Mouse (Mus musculus): ENCODE results near the gene Grid1. TPM values are rescaled to one million over a fixed set of nuclear protein-coding genes. Genes with fewer than 3 reads are reported as not detected.

The Grid1 gene
- polyA plus RNA-seq, 1 experiment from 2014 or later: 0.61 TPM

GRCm38 (mm10) chr14:34921265-34921664, 101.4 kb downstream of the Grid1 start:
- no peaks in the 10 kb centered on the region for H3K36me3 ChIP-seq (ENCODE audit: control insufficient read depth, insufficient read depth, low read length)
- ATAC-seq (ENCODE audit: low FRiP score) (no peak; the same call in 1 of the 2 replicates), DNase-seq (ENCODE audit: low spot score, missing footprints) (no peak)
- no peak overlapping the region for H3K9ac ChIP-seq (ENCODE audit: low read length)
- no peak overlapping the region for H3K4me2 ChIP-seq
- H3K27ac ChIP-seq (ENCODE audit: low read depth, low read length): no peak overlapping the region
- WGBS: 88% methylated on average over 9 of the region's 9 CpGs
- H3K4me3 ChIP-seq (ENCODE audit: low read depth, low read length): no peak overlapping the region
- no peaks in the 10 kb centered on the region for H3K27me3 ChIP-seq (ENCODE audit: control insufficient read depth, insufficient read depth, low read length)
- no peaks in the 10 kb centered on the region for H3K9me3 ChIP-seq (ENCODE audit: control insufficient read depth, low read length)
- H3K4me1 ChIP-seq (ENCODE audit: control insufficient read depth, insufficient read depth, low read length): peaks cover 5% of the 10 kb centered on the region

GRCm38 (mm10) chr14:34925021-34925420, 105.1 kb downstream of the Grid1 start:
- no peak overlapping the region for H3K27ac ChIP-seq (ENCODE audit: low read depth, low read length)
- no peaks in the 10 kb centered on the region for H3K27me3 ChIP-seq (ENCODE audit: control insufficient read depth, insufficient read depth, low read length)
- DNase-seq (ENCODE audit: low spot score, missing footprints) (no peak), ATAC-seq (ENCODE audit: low FRiP score) (no peak)
- no peaks in the 10 kb centered on the region for H3K36me3 ChIP-seq (ENCODE audit: control insufficient read depth, insufficient read depth, low read length)
- H3K4me3 ChIP-seq (ENCODE audit: low read depth, low read length): no peak overlapping the region
- H3K4me1 ChIP-seq (ENCODE audit: control insufficient read depth, insufficient read depth, low read length): no peaks in the 10 kb centered on the region
- H3K9me3 ChIP-seq (ENCODE audit: control insufficient read depth, low read length): no peaks in the 10 kb centered on the region
- WGBS: 74% methylated on average over 5 of the region's 5 CpGs
- no peak overlapping the region for H3K4me2 ChIP-seq
- no peak overlapping the region for H3K9ac ChIP-seq (ENCODE audit: low read length)

- H3K4me3 ChIP-seq (ENCODE audit: low read depth, low read length): no peak overlapping the region
- no peaks in the 10 kb centered on the region for H3K27me3 ChIP-seq (ENCODE audit: control insufficient read depth, insufficient read depth, low read length)
- no peak overlapping the region for H3K27ac ChIP-seq (ENCODE audit: low read depth, low read length)
- no peaks in the 10 kb centered on the region for H3K9me3 ChIP-seq (ENCODE audit: control insufficient read depth, low read length)
- H3K9ac ChIP-seq (ENCODE audit: low read length): no peak overlapping the region
- H3K4me1 ChIP-seq (ENCODE audit: control insufficient read depth, insufficient read depth, low read length): no peaks in the 10 kb centered on the region
- H3K4me2 ChIP-seq: no peak overlapping the region
- WGBS: 86% methylated on average over 8 of the region's 8 CpGs
- DNase-seq (ENCODE audit: low spot score, missing footprints) (no peak), ATAC-seq (ENCODE audit: low FRiP score) (no peak)
- no peaks in the 10 kb centered on the region for H3K36me3 ChIP-seq (ENCODE audit: control insufficient read depth, insufficient read depth, low read length)
Observed at GRCm38 (mm10) chr14:34930040-34930719, 110.3 kb downstream of the Grid1 start.

- Histone ChIP-seq H3K36me3 (ENCODE audit: control insufficient read depth, insufficient read depth, low read length) (no peaks in the 10 kb centered on the region), H3K27me3 (ENCODE audit: control insufficient read depth, insufficient read depth, low read length) (no peaks in the 10 kb centered on the region), H3K27ac (ENCODE audit: low read depth, low read length) (no peak overlapping the region), H3K4me1 (ENCODE audit: control insufficient read depth, insufficient read depth, low read length) (no peaks in the 10 kb centered on the region), H3K9ac (ENCODE audit: low read length) (no peak overlapping the region), H3K9me3 (ENCODE audit: control insufficient read depth, low read length) (no peaks in the 10 kb centered on the region), H3K4me2 (no peak overlapping the region), H3K4me3 (ENCODE audit: low read depth, low read length) (no peak overlapping the region)
- peak; percentile 75 for ATAC-seq (ENCODE audit: low FRiP score)
- WGBS: 53% methylated on average over 4 of the region's 4 CpGs
- no peak for DNase-seq (ENCODE audit: low spot score, missing footprints)
Observed at GRCm38 (mm10) chr14:34933197-34933596, 113.3 kb downstream of the Grid1 start.

GRCm38 (mm10) chr14:34936192-34936770, 116.4 kb downstream of the Grid1 start:
- no peak overlapping the region for H3K27ac ChIP-seq (ENCODE audit: low read depth, low read length)
- H3K36me3 ChIP-seq (ENCODE audit: control insufficient read depth, insufficient read depth, low read length): no peaks in the 10 kb centered on the region
- no peak overlapping the region for H3K9ac ChIP-seq (ENCODE audit: low read length)
- DNase-seq (ENCODE audit: low spot score, missing footprints) (no peak), ATAC-seq (ENCODE audit: low FRiP score) (no peak)
- no peaks in the 10 kb centered on the region for H3K4me1 ChIP-seq (ENCODE audit: control insufficient read depth, insufficient read depth, low read length)
- H3K9me3 ChIP-seq (ENCODE audit: control insufficient read depth, low read length): no peaks in the 10 kb centered on the region
- 65% methylated on average over 13 of the region's 13 CpGs for WGBS
- H3K27me3 ChIP-seq (ENCODE audit: control insufficient read depth, insufficient read depth, low read length): no peaks in the 10 kb centered on the region
- H3K4me2 ChIP-seq: no peak overlapping the region
- H3K4me3 ChIP-seq (ENCODE audit: low read depth, low read length): no peak overlapping the region

- H3K27ac ChIP-seq (ENCODE audit: low read depth, low read length): no peak overlapping the region
- H3K9me3 ChIP-seq (ENCODE audit: control insufficient read depth, low read length): no peaks in the 10 kb centered on the region
- WGBS: 92% methylated on average over 14 of the region's 14 CpGs
- ATAC-seq (ENCODE audit: low FRiP score) (no peak), DNase-seq (ENCODE audit: low spot score, missing footprints) (no peak)
- no peaks in the 10 kb centered on the region for H3K36me3 ChIP-seq (ENCODE audit: control insufficient read depth, insufficient read depth, low read length)
- H3K9ac ChIP-seq (ENCODE audit: low read length): no peak overlapping the region
- no peaks in the 10 kb centered on the region for H3K4me1 ChIP-seq (ENCODE audit: control insufficient read depth, insufficient read depth, low read length)
- no peak overlapping the region for H3K4me3 ChIP-seq (ENCODE audit: low read depth, low read length)
- no peak overlapping the region for H3K4me2 ChIP-seq
- H3K27me3 ChIP-seq (ENCODE audit: control insufficient read depth, insufficient read depth, low read length): no peaks in the 10 kb centered on the region
Observed at GRCm38 (mm10) chr14:34944390-34944979, 124.6 kb downstream of the Grid1 start.

GRCm38 (mm10) chr14:34945471-34946313, 125.8 kb downstream of the Grid1 start:
- WGBS: 90% methylated on average over 17 of the region's 17 CpGs
- no peaks in the 10 kb centered on the region for H3K4me1 ChIP-seq (ENCODE audit: control insufficient read depth, insufficient read depth, low read length)
- 0 out of 2 replicates have a peak, but pooled peaks have one; percentile 24 for ATAC-seq (ENCODE audit: low FRiP score)

GRCm38 (mm10) chr14:34946314-34946583, 126.3 kb downstream of the Grid1 start:
- no peak overlapping the region for H3K9ac ChIP-seq (ENCODE audit: low read length)
- no peak for DNase-seq (ENCODE audit: low spot score, missing footprints)
- H3K4me3 ChIP-seq (ENCODE audit: low read depth, low read length): no peak overlapping the region
- no peaks in the 10 kb centered on the region for H3K9me3 ChIP-seq (ENCODE audit: control insufficient read depth, low read length)
- H3K36me3 ChIP-seq (ENCODE audit: control insufficient read depth, insufficient read depth, low read length): no peaks in the 10 kb centered on the region
- H3K4me1 ChIP-seq (ENCODE audit: control insufficient read depth, insufficient read depth, low read length): no peaks in the 10 kb centered on the region
- H3K27me3 ChIP-seq (ENCODE audit: control insufficient read depth, insufficient read depth, low read length): no peaks in the 10 kb centered on the region
- no peak overlapping the region for H3K27ac ChIP-seq (ENCODE audit: low read depth, low read length)
- no peak overlapping the region for H3K4me2 ChIP-seq
- ATAC-seq (ENCODE audit: low FRiP score): 0 out of 2 replicates have a peak, but pooled peaks have one; percentile 24
- 81% methylated on average over 2 of the region's 2 CpGs for WGBS

More at GRCm38 (mm10) chr14:34945471-34946313, 125.8 kb downstream of the Grid1 start:
- H3K4me2 ChIP-seq: no peak overlapping the region
- no peak for DNase-seq (ENCODE audit: low spot score, missing footprints)
- no peaks in the 10 kb centered on the region for H3K36me3 ChIP-seq (ENCODE audit: control insufficient read depth, insufficient read depth, low read length)
- no peak overlapping the region for H3K9ac ChIP-seq (ENCODE audit: low read length)
- H3K27ac ChIP-seq (ENCODE audit: low read depth, low read length): no peak overlapping the region
- no peaks in the 10 kb centered on the region for H3K9me3 ChIP-seq (ENCODE audit: control insufficient read depth, low read length)
- no peak overlapping the region for H3K4me3 ChIP-seq (ENCODE audit: low read depth, low read length)
- H3K27me3 ChIP-seq (ENCODE audit: control insufficient read depth, insufficient read depth, low read length): no peaks in the 10 kb centered on the region

GRCm38 (mm10) chr14:34948249-34948648, 128.3 kb downstream of the Grid1 start:
- no peak overlapping the region for H3K9ac ChIP-seq (ENCODE audit: low read length)
- 86% methylated on average over 6 of the region's 6 CpGs for WGBS
- H3K27ac ChIP-seq (ENCODE audit: low read depth, low read length): no peak overlapping the region
- H3K27me3 ChIP-seq (ENCODE audit: control insufficient read depth, insufficient read depth, low read length): no peaks in the 10 kb centered on the region
- no peak for DNase-seq (ENCODE audit: low spot score, missing footprints)
- no peaks in the 10 kb centered on the region for H3K36me3 ChIP-seq (ENCODE audit: control insufficient read depth, insufficient read depth, low read length)
- H3K4me3 ChIP-seq (ENCODE audit: low read depth, low read length): no peak overlapping the region
- H3K4me2 ChIP-seq: no peak overlapping the region
- no peak for ATAC-seq (ENCODE audit: low FRiP score)
- no peaks in the 10 kb centered on the region for H3K4me1 ChIP-seq (ENCODE audit: control insufficient read depth, insufficient read depth, low read length)
- H3K9me3 ChIP-seq (ENCODE audit: control insufficient read depth, low read length): no peaks in the 10 kb centered on the region

Measured in midbrain, embryonic 11.5 days (tissue).